Mouse (Mus musculus): ENCODE measurements around the gene Tmem179b. TPM values are rescaled to one million over a fixed set of nuclear protein-coding genes. Genes with fewer than 3 reads are reported as not detected.

Tmem179b gene
- 1 to 10 TPM; 8.2 to 9.2 TPM for total RNA-seq (2021)

- intact Hi-C loops (cut with DNase I): no loop called here
- DNase-seq: peak; percentile 97
Measured at GRCm38 (mm10) chr19:8774086-8774835, at the start of gene Tmem179b. TSS of gene Tmem179b (minus strand) at chr19:8774467.

DNA sequence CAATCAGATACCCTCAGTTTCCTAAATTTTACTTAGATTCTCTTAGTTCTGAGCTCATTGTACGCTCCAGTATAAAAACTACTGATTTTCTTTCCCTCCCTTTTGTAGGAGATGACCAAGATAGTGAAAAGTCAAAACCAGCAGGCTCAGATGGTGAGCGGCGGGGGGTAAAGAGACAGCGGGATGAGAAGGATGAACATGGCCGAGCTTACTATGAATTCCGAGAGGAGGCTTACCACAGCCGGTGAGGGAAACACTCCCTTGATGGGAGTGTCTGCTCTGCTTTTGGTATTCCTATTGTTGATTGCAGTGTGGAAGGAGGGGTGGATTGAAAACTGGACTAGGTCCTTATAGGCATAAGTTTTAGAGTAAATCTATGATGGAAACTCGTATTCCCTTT lies 48.4 kb upstream of the Tmem179b start:
- peak; percentile 51 for DNase-seq
- intact Hi-C loops (cut with DNase I): loop anchor here (10.0 kb wide), 1 partner anchor 68 kb away; the partner anchor contains the start of gene Nxf1

- intact Hi-C loops (cut with DNase I): loop anchor here (10.0 kb wide), 1 partner anchor 66 kb away; the partner anchor contains the start of gene Nxf1
- no peak for DNase-seq
Measured at GRCm38 (mm10) chr19:8821146-8821545, 46.9 kb upstream of the Tmem179b start.

DNA sequence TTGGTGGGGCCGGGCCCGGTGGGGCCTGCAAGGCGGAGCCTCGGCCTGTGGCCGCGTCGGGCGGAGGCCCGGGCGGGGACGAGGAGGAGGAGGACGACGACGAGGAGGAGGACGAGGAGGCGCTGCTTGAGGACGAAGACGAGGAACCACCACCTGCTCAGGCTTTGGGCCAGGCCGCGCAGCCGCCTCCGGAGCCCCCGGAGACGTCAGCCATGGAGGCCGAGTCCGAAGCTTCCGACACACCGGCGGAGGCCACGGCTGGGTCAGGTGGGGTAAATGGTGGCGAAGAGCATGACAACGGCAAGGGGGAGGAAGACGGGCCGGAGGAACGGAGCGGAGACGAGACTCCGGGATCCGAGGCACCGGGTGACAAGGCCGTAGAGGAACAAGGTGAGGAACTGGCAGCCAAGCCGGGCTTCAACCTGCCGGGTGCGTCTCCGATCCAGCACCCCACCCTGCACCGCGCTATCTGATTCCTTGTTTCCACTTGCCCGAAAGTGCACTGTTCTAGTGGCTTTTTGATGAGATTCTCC lies 46.2 kb upstream of the Tmem179b start:
- no peak for DNase-seq
- intact Hi-C loops (cut with DNase I): loop anchor here (10.0 kb wide), 1 partner anchor 66 kb away; the partner anchor contains the start of gene Nxf1

GRCm38 (mm10) chr19:8819596-8820423 lies 45.5 kb upstream of the Tmem179b start, which contains the start of gene Hnrnpul2:
TSS of gene Hnrnpul2 (plus strand) at chr19:8820010.
- intact Hi-C loops (cut with DNase I): loop anchor here (10.0 kb wide), 1 partner anchor 65 kb away; the partner anchor contains the start of gene Nxf1

DNA sequence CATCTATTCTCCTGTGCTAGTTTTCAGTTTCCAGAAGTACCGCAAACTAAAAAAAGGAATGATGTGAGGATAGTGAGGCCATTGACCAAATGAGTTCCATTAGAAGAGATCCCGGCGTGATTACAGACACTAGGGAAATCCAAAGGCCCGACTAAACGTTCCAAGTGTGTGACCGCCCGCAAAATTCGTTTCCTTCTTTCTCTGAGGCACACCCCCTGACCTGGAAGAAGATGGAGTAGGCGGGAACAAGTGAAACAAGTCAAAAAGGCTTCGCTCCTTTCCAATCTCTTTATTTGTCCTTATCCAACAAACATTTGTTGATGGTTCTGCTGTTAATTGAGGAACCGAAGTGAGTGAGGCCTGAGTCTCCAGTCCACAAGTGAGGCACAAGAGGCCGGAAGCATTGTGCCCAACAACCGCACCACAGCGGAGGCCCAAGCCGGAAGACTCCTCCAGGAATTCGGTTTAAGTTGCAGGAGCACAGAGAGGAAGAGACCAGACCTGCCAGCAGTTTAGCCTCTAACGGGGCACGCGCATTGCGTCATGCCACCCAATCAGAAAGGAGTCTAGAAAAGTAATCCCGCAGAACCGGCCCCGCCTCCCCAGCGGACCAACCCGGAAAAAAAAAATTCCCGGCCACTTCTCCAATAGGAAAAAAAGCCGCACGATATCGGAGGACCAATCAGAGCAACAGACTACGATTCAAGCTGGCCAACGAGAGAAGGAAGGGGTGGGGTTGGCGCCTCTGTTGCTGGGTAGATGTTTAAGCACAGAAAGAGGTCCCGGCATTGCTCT lies 44.7 kb upstream of the Tmem179b start, which contains the start of gene Ttc9c:
Gene Ttc9c (minus strand): TSS at position 533 of the 795 bp plus-strand sequence.
- intact Hi-C loops (cut with DNase I): no loop called here
- DNase-seq: peak; percentile 97

More at GRCm38 (mm10) chr19:8819596-8820423, 45.5 kb upstream of the Tmem179b start, which contains the start of gene Hnrnpul2:
- peak; percentile 99 for DNase-seq

DNA sequence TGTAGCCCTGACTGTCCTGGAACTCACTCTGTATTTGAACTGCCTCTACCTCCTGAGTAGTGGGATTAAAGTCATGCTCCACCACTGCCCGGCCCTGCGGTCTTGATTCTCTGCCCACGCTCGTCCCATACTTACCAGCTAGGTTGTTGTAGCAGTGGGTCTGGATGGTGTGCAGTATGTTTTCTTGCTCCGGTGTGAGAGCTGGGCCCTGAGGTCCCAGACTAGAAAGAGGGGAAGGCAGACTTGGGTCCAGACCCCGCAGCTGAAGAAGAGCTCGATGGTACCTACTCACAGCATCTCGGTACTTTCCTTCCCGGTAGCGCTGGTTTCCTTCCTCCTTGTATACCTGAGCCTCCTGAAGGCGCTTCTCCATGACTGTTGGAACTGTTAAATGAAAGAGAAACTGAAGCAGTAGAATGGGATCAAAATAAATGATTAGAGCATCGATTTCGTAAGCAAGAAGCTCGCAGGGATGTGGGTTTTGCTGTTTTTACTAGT lies 44.1 kb upstream of the Tmem179b start:
- intact Hi-C loops (cut with DNase I): no loop called here

DNA sequence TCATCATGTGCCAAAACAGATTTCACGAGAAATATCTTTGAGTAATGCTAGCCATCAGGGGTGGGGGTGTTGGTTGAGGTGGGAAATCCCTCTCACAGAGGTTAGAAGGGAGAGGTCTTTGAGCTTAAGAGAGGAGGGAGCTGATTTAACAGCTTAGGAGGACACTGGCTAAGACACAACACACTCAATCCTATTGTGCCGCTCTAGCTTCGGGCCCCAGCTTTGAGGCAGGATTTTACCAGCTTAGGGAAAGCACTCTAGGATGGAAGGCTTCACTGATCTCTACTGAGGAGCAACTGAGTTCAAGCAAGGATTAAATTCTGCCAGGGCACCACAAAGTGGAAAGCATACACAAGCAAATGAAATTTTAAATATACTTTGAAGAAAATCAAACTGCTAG lies 42.7 kb upstream of the Tmem179b start:
- DNase-seq: no peak
- intact Hi-C loops (cut with DNase I): no loop called here

More for the DNA sequence above, 44.1 kb upstream of the Tmem179b start:
- DNase-seq: no peak

- DNase-seq: no peak
- intact Hi-C loops (cut with DNase I): no loop called here
Measured at GRCm38 (mm10) chr19:8815812-8816211, 41.5 kb upstream of the Tmem179b start.

DNA sequence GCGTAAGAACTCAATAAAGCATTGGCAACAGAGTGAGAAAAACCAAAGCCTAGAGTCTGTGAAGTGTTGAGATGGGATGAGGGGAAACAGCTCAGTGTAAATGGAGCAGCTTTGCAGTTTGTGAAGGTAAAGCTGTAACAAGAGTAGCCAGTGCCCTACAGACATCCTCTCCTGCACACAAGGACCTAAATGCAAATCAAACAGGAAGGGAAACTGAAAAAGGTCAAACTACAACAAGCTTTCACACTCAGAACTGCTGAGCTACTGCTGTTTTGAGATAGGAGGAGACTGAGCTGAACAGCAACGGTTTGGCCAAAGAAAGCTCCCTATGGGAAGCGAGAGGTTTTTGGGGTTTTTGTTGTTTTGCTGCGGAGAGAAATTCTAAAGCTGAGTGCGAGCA lies 32.5 kb upstream of the Tmem179b start:
- no peak for DNase-seq
- intact Hi-C loops (cut with DNase I): no loop called here

- intact Hi-C loops (cut with DNase I): no loop called here
- DNase-seq: no peak
Measured at GRCm38 (mm10) chr19:8803879-8804660, 29.8 kb upstream of the Tmem179b start.

DNA sequence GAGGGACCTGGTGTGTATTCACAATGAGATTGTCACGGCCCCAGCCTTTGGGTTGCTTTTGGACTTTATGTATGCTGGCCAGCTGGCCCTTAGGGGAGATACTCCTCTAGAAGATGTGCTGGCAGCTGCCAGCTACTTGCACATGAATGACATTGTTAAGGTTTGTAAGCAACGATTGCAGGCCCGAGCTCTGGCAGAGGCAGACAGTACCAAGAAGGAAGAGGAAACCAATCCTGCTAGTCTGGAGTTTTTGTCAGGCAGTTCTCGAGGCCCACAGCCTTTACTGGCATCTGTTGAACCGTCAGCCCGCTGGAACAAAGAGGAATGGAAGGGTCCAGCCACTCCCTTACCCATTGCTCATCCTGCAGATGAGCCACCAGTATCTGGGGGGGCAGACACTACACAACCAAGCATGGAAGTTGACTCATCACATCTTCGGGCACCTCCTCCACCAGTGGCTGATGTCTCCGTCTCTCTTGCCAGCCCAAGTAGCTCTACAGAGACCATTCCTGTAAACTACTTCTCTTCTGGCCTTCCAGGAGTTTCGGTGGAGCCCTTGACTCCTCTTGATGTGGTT lies 29.0 kb upstream of the Tmem179b start:
- intact Hi-C loops (cut with DNase I): no loop called here

GRCm38 (mm10) chr19:8802130-8802821 lies 28.0 kb upstream of the Tmem179b start, which contains the start of gene Zbtb3:
TSS of gene Zbtb3 (plus strand) at chr19:8802555.
- intact Hi-C loops (cut with DNase I): no loop called here

More for the DNA sequence above, 29.0 kb upstream of the Tmem179b start:
- DNase-seq: no peak

GRCm38 (mm10) chr19:8798947-8799315 lies 24.7 kb upstream of the Tmem179b start:
- intact Hi-C loops (cut with DNase I): no loop called here
- no peak for DNase-seq

More at GRCm38 (mm10) chr19:8802130-8802821, 28.0 kb upstream of the Tmem179b start, which contains the start of gene Zbtb3:
- peak; percentile 95 for DNase-seq

DNA sequence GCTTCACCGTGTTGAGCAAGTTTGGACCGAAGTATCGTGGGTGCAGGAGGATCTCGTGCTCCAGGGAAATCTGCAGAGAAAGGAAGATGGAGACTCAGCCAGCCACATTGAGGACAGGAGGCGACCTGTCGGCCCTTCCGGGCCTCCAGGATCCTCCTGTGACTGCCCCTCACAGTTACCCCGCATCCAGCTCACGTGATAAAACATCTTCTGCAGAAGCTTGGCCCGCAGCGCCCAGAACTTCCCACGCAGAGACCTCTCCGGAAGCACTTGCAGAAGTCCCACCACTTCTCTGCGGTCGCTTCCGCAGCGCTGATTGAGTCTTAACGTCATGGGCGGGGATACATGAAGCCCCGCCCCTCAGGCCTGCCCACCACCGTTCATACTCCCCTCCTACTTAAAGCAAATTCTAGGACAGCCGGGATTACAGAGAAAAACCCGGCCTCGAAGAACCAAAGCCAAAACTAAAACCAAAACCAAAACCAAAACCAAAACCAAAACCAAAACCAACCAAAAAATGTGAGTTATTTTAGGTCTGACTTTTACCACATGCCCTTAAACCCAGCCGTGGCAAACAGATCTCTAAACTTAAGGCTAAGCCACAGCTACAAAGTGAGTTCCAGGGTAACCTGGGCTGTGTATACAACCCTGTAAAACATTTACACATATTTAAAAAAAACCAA lies 24.1 kb upstream of the Tmem179b start, which contains the start of gene Polr2g:
Gene Polr2g (minus strand): TSS at position 314 of the 683 bp plus-strand sequence.
- DNase-seq: peak; percentile 90
- intact Hi-C loops (cut with DNase I): no loop called here

DNA sequence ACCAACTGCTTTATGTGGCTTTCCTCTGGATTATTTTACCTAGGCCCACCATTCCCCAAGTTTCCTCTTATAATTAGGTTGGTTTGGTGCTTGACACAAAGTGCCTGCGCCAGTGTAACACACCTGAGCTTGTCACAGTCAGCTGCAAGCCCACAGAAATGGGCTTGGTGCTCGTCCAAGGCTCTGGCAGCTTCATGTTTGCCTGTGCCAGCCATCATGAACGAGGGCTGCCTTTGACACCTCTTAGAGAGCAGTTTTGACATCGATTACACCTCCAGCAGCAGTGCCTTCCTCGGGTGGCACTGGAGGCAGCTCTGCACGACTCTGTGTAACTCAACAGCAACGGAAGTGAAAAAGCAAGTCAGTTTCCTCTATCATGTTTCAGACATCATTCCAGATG lies 15.9 kb upstream of the Tmem179b start:
- DNase-seq: peak; percentile 26

DNA sequence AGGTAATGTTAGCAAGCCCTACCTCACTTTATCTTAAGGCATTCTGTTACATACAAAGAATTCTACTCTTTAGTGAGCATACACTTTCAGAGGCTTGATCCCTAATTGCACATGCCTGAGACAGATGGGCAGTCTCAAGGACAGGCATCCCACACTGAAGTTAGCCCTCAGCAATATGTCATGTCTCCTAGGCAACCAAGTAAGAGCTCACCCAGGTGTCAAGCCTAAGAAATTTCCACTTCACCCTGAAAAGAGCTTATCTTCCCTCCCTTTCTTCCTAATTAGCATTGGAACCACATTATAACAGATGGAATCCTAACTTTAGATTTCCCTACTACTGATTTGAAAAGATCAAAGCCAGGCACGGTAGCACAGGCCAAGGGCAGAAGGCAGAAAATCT lies 14.9 kb upstream of the Tmem179b start:
- intact Hi-C loops (cut with DNase I): no loop called here
- no peak for DNase-seq

More for the DNA sequence above, 15.9 kb upstream of the Tmem179b start:
- intact Hi-C loops (cut with DNase I): no loop called here
